In genomic region chr7:4165286-4165685, GRCm38 (mm10) we compare ENCODE assay signal across 8 mouse cellular contexts. TPM values are rescaled to one million over a fixed set of nuclear protein-coding genes. Genes with fewer than 3 reads are reported as not detected.
DNase-seq lines count a peak whose midpoint lies in the region; ATAC-seq and TF ChIP-seq lines count a peak whose summit lies in the region.

No protein-coding gene starts in this region.

- H3K4me3 ChIP-seq in lung, embryonic 15.5 days = peak overlapping the region; percentile 58
- H3K4me3 ChIP-seq in hindbrain, embryonic 15.5 days = no peak overlapping the region
- H3K4me3 ChIP-seq in limb, embryonic 11.5 days (ENCODE audit: low read depth, low read length) = no peak overlapping the region
- H3K4me3 ChIP-seq in small intestine, adult 2 months (ENCODE audit: low read depth, low read length) = peak overlapping the region; percentile 59

- no peaks in the 10 kb centered on the region for H3K27me3 ChIP-seq in lung, embryonic 15.5 days
- H3K27me3 ChIP-seq in hindbrain, embryonic 15.5 days = no peaks in the 10 kb centered on the region
- no peaks in the 10 kb centered on the region for H3K27me3 ChIP-seq in limb, embryonic 11.5 days (ENCODE audit: control insufficient read depth, insufficient read depth, low read length)
- no peaks in the 10 kb centered on the region for H3K27me3 ChIP-seq in small intestine, adult 2 months (ENCODE audit: control insufficient read depth, insufficient read depth, low read length)

- no peak for ATAC-seq in lung, embryonic 15.5 days (ENCODE audit: borderline replicate concordance, extremely low read depth, low FRiP score, low TSS enrichment)
- ATAC-seq in hindbrain, embryonic 15.5 days (ENCODE audit: low FRiP score, low read depth) = no peak
- ATAC-seq in limb, embryonic 11.5 days (ENCODE audit: insufficient number of reproducible peaks, low FRiP score, low TSS enrichment, low read depth) = no peak; the same call in 1 of the 2 replicates

- peak overlapping the region; percentile 88 for H3K4me2 ChIP-seq in lung, embryonic 15.5 days
- peak overlapping the region; percentile 51; the same call in 1 of the 2 replicates for H3K4me2 ChIP-seq in hindbrain, embryonic 15.5 days
- peak overlapping the region; percentile 90; the same call in 1 of the 2 replicates for H3K4me2 ChIP-seq in limb, embryonic 11.5 days (ENCODE audit: low read depth, severe bottlenecking)

- no peak for TF ChIP-seq POLR2A in small intestine, adult 2 months (IDR thresholded peaks at IDR 0.05; ENCODE audit: low read depth, low read length)

- no peaks in the 10 kb centered on the region for H3K36me3 ChIP-seq in lung, embryonic 15.5 days
- H3K36me3 ChIP-seq in hindbrain, embryonic 15.5 days = no peaks in the 10 kb centered on the region
- H3K36me3 ChIP-seq in limb, embryonic 11.5 days (ENCODE audit: control insufficient read depth, insufficient read depth, low read length) = no peaks in the 10 kb centered on the region
- H3K36me3 ChIP-seq in small intestine, adult 2 months (ENCODE audit: control insufficient read depth, insufficient read depth, low read length) = peaks cover 7% of the 10 kb centered on the region; the same call in 1 of the 2 replicates

- no peak for DNase-seq in lung, postnatal 36 days
- no peak for DNase-seq in limb, embryonic 11.5 days (ENCODE audit: low spot score)
- DNase-seq in ovary, adult 18-20 months (ENCODE audit: low spot score) = no peak
- no peak for DNase-seq in adrenal gland, adult 2 months
- DNase-seq in urinary bladder, postnatal 14 days (ENCODE audit: low spot score) = no peak

- H3K9ac ChIP-seq in lung, embryonic 15.5 days = no peak overlapping the region
- H3K9ac ChIP-seq in hindbrain, embryonic 15.5 days = no peak overlapping the region
- H3K9ac ChIP-seq in limb, embryonic 11.5 days (ENCODE audit: low read length) = no peak overlapping the region

- no peaks in the 10 kb centered on the region for H3K9me3 ChIP-seq in lung, embryonic 15.5 days
- H3K9me3 ChIP-seq in hindbrain, embryonic 15.5 days = no peaks in the 10 kb centered on the region
- H3K9me3 ChIP-seq in limb, embryonic 11.5 days (ENCODE audit: control insufficient read depth, low read length) = no peaks in the 10 kb centered on the region

- no peak for TF ChIP-seq CTCF in small intestine, adult 2 months (IDR thresholded peaks at IDR 0.05; ENCODE audit: extremely low read depth, insufficient read length, insufficient replicate concordance, low read depth, low read length)

- H3K27ac ChIP-seq in lung, embryonic 15.5 days = peak overlapping the region; percentile 93
- no peak overlapping the region for H3K27ac ChIP-seq in hindbrain, embryonic 15.5 days (replicated peaks)
- H3K27ac ChIP-seq in limb, embryonic 11.5 days (replicated peaks; ENCODE audit: low read depth, low read length) = no peak overlapping the region; the same call in 1 of the 2 replicates
- peak overlapping the region; percentile 89 for H3K27ac ChIP-seq in small intestine, adult 2 months (ENCODE audit: insufficient read depth, low read depth, low read length)

- H3K4me1 ChIP-seq in lung, embryonic 15.5 days = peaks cover 19% of the 10 kb centered on the region
- H3K4me1 ChIP-seq in hindbrain, embryonic 15.5 days (replicated peaks) = peaks cover 16% of the 10 kb centered on the region
- no peaks in the 10 kb centered on the region; the same call in 1 of the 2 replicates for H3K4me1 ChIP-seq in limb, embryonic 11.5 days (ENCODE audit: control insufficient read depth, insufficient read depth, low read length)
- H3K4me1 ChIP-seq in small intestine, adult 2 months (ENCODE audit: control insufficient read depth, insufficient read depth, insufficient read length, low read length) = peaks cover 5% of the 10 kb centered on the region; the same call in 1 of the 2 replicates

- 5% methylated on average over 3 of the region's 3 CpGs for WGBS in lung, embryonic 15.5 days
- 38% methylated on average over 3 of the region's 3 CpGs for WGBS in hindbrain, embryonic 15.5 days
- 20% methylated on average over 3 of the region's 3 CpGs for WGBS in limb, embryonic 11.5 days
- WGBS in small intestine, adult 2 months = 5% methylated on average over 3 of the region's 3 CpGs

RNA-seq across cellular contexts. Expression of gene Cdc42ep5, which starts 0.6 kb away (rescaled TPM):
- polyA plus RNA-seq in lung, embryonic 15.5 days (2015; fragmentation: Nextera tagmentation; extraction: Ambion mirVana) = 39.8 and 41.0 TPM in 2 replicates
- 7.4 and 8.8 TPM in 2 replicates for polyA plus RNA-seq in hindbrain, embryonic 15.5 days (2015; fragmentation: Nextera tagmentation; extraction: Ambion mirVana)
- polyA plus RNA-seq in limb, embryonic 11.5 days (2014; fragmentation: Nextera tagmentation; extraction: Ambion mirVana) = 29.4 and 35.1 TPM in 2 replicates
- 252 and 655 TPM in 2 replicates for polyA plus RNA-seq in small intestine, adult 2 months (2012; rRNA removed)
- total RNA-seq in adrenal gland, adult 2 months (2021) = 10 to 100 TPM; 26.1 to 36.9 TPM
- polyA plus RNA-seq in adrenal gland, adult 2 months (2012; rRNA removed) = 108 and 143 TPM in 2 replicates

RNA-seq across cellular contexts. Expression of gene Leng9, which starts 15.1 kb away (rescaled TPM):
- polyA plus RNA-seq in lung, embryonic 15.5 days (2015; fragmentation: Nextera tagmentation; extraction: Ambion mirVana) = 3.9 and 4.5 TPM in 2 replicates
- 4.4 and 5.7 TPM in 2 replicates for polyA plus RNA-seq in hindbrain, embryonic 15.5 days (2015; fragmentation: Nextera tagmentation; extraction: Ambion mirVana)
- 1.0 and 1.2 TPM in 2 replicates for polyA plus RNA-seq in limb, embryonic 11.5 days (2014; fragmentation: Nextera tagmentation; extraction: Ambion mirVana)
- 24.5 and 92.5 TPM in 2 replicates for polyA plus RNA-seq in small intestine, adult 2 months (2012; rRNA removed)
- 1 to 10 TPM; 8.7 to 9.6 TPM for total RNA-seq in adrenal gland, adult 2 months (2021)
- 13.4 and 14.8 TPM in 2 replicates for polyA plus RNA-seq in adrenal gland, adult 2 months (2012; rRNA removed)

RNA-seq across cellular contexts. Expression of gene Leng8, which starts 28.4 kb away (rescaled TPM):
- 52.5 and 59.0 TPM in 2 replicates for polyA plus RNA-seq in lung, embryonic 15.5 days (2015; fragmentation: Nextera tagmentation; extraction: Ambion mirVana)
- 83.6 and 97.5 TPM in 2 replicates for polyA plus RNA-seq in hindbrain, embryonic 15.5 days (2015; fragmentation: Nextera tagmentation; extraction: Ambion mirVana)
- 47.6 and 49.7 TPM in 2 replicates for polyA plus RNA-seq in limb, embryonic 11.5 days (2014; fragmentation: Nextera tagmentation; extraction: Ambion mirVana)
- polyA plus RNA-seq in small intestine, adult 2 months (2012; rRNA removed) = 272 and 372 TPM in 2 replicates
- total RNA-seq in adrenal gland, adult 2 months (2021) = 100 to 1,000 TPM in 1 of 2 experiments, 10 to 100 TPM in 1; 80.7 to 112 TPM
- 446 and 516 TPM in 2 replicates for polyA plus RNA-seq in adrenal gland, adult 2 months (2012; rRNA removed)

RNA-seq across cellular contexts. Expression of gene Ttyh1, which starts 46.1 kb away (rescaled TPM):
- 2.1 and 2.2 TPM in 2 replicates for polyA plus RNA-seq in lung, embryonic 15.5 days (2015; fragmentation: Nextera tagmentation; extraction: Ambion mirVana)
- 158 and 181 TPM in 2 replicates for polyA plus RNA-seq in hindbrain, embryonic 15.5 days (2015; fragmentation: Nextera tagmentation; extraction: Ambion mirVana)
- 1.4 and 1.5 TPM in 2 replicates for polyA plus RNA-seq in limb, embryonic 11.5 days (2014; fragmentation: Nextera tagmentation; extraction: Ambion mirVana)
- polyA plus RNA-seq in small intestine, adult 2 months (2012; rRNA removed) = 21.5 and 23.4 TPM in 2 replicates
- 1 to 10 TPM; 1.5 to 3.4 TPM for total RNA-seq in adrenal gland, adult 2 months (2021)
- 13.3 and 24.3 TPM in 2 replicates for polyA plus RNA-seq in adrenal gland, adult 2 months (2012; rRNA removed)

Comparison
In these comparisons a context has a peak if more than half of its experiments do, and no peak if none do; other contexts are left out.
1. H3K27ac ChIP-seq: peak in lung, embryonic 15.5 days (single experiment) and small intestine, adult 2 months (single experiment); none in hindbrain, embryonic 15.5 days (single experiment) and limb, embryonic 11.5 days (single experiment).
2. H3K4me3 ChIP-seq: peak in lung, embryonic 15.5 days (single experiment) and small intestine, adult 2 months (single experiment); none in hindbrain, embryonic 15.5 days (single experiment) and limb, embryonic 11.5 days (single experiment).
3. Peak in every context shown above with its lines, with median percentiles within 50 percentile points of each other: H3K4me2 ChIP-seq.